Mouse (Mus musculus) adrenal gland, postnatal 36 days (tissue): Measurements from ENCODE around the gene Fggy. TPM values are rescaled to one million over a fixed set of nuclear protein-coding genes. Genes with fewer than 3 reads are reported as not detected.
A peak's percentile ranks its signal among the peaks of the same experiment; 100 is the strongest.

Source experiments
- DNase-seq, 2 experiments: peaks; one replicate each; pipeline ENCODE4 v3.0.0; 2021; ENCODE audit warnings: mixed read lengths in 1 of 2
- total RNA-seq, 2 experiments: library from RNA; stranded (reverse); gene quantifications; 2 replicates each; pipeline ENCODE4 v1.2.3; 2021

Fggy gene
- total RNA-seq, 2 experiments from 2014 or later: 39.7 to 68.0 TPM

- DNase-seq: no peak
Measured at GRCm38 (mm10) chr4:95664327-95664726, 107.0 kb downstream of the Fggy start.

GRCm38 (mm10) chr4:95666284-95666889 is 109.1 kb downstream of the Fggy start:
- no peak for DNase-seq

GRCm38 (mm10) chr4:95666896-95667295 is 109.6 kb downstream of the Fggy start:
- no peak for DNase-seq

DNA sequence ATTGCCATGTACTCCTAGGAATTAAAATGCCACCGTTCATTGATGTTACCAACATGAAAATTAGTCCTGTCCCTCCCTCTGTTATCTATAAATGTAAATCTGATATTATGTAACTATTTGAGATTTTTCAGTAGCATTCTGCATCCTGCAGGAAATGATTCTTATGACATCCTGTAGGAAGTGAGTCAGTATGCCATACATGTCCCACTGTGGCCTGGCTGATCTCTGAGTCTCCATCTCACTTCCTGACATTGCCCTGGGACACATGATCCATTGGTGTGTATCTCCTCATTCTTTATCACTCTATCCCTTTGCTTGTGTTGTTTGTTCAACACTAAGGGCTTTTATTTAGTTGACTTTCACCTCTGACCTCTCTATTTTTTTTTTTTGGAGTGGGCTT is 110.3 kb downstream of the Fggy start:
- DNase-seq: no peak

DNA sequence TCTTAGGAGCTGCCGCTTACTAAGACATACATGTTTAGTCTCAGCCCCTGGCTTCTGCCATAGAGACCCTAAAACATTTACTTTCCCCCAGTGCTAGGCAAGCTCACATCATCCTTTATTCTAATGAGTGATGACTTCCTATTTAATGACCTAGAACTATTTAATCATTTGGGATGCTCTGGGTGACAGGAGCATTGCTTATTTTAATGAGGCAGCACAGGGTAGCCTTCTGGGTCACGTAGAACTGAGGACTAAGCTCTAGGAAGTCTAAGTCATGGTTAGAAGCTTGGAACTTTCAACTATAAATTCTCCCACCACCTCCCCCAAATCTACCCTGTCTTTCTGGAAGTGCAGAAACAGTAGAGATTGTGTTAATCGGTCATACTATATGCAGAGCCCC is 111.2 kb downstream of the Fggy start:
- DNase-seq: no peak

DNA sequence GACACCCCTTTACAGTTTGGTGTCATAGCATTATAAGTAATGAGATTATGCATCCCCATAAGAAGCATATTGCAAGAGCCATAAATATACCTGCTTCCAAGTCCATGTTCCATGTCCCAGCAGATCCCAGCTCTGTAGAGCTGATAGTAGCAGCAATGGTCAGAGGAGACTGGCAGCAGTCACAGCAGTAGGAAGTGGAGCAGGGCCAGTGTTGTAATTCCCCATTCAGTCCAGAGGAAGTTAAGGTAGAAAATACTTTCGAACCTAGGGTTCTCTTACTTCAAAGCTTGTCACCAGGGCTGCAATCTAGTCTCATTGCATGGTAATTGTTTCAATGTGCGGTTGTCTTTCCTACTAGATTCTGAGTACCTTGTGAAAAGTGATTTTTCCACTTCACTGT is 112.0 kb downstream of the Fggy start:
- DNase-seq: no peak

GRCm38 (mm10) chr4:95670559-95670958 is 113.3 kb downstream of the Fggy start:
- no peak for DNase-seq

GRCm38 (mm10) chr4:95672039-95672438 is 114.7 kb downstream of the Fggy start:
- no peak for DNase-seq

GRCm38 (mm10) chr4:95676390-95676789 is 119.1 kb downstream of the Fggy start:
- DNase-seq: no peak

DNA sequence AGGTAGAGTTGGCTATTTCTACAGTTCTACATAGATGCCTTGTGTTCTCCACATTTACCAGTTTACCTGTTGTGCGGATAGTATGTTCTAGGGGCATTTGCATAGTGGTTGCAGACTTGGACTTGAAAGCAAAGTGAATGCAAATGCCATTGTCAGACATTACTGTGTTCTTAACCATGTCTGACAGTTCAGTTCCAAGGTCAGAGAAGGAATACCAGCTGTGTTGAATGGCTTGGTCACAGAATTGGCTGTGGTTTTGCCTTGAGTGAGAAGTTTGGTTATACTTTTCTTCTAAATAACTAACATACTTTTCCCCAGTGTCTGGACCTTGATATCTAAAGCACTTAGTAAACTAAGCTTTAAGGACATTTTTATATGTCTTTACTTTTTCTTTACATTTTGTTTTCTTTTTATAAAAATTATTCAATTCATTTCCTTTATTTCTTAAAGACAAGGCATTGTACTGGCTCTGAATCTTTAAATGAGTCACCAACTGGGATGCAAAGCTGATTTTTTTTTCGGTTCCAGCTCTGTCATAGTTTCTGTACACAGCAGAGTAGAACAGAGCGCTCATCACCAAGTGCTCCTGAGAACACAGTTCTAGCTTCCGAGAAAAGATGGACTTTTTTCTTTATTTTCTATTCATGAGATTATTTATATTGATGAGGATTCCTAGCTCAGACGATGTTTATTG is 123.6 kb downstream of the Fggy start:
- DNase-seq: no peak

- DNase-seq: no peak
Measured at GRCm38 (mm10) chr4:95684522-95685080, 127.3 kb downstream of the Fggy start.

DNA sequence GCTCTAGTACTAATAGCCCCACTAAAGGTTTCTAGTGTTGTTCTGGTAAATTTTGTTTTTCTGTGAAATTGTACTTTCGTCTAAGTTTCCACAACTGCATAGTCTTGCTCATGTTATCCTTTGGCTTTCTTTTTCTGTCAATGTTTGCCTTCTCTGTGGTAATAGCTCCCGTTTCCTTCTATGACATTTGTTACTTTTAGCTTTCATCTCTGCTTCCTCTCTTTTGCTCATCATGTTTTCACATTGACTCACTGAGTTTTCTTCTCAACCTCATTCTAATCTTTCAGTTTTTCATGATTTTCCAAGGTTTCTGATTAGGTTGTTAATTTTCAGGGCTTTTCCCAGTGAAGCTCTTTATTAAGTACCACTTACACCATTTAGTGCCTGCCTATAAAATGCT is 129.5 kb downstream of the Fggy start:
- no peak for DNase-seq

DNA sequence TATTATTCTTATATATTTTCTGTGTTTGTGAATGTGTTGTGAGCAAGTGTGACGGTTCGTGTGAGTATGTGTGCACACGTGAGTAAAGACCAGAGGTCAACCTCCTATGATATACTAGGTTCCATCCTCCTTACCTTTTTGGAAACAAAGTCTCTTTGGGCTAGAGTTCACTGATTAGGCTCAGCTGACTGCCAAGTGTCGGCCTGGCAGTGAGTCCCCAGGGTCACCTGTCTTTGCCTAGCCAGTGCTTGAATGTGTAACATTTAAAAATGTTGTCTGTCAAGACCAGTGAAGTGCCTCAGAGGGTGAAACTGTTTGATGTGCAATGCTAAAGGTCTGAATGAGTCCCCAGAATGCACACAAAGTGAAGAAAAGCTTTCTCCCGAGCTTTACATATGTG is 130.0 kb downstream of the Fggy start:
- peak; percentile 15 to 25 for DNase-seq

- no peak for DNase-seq
Measured at GRCm38 (mm10) chr4:95688159-95688558, 130.9 kb downstream of the Fggy start.

DNA sequence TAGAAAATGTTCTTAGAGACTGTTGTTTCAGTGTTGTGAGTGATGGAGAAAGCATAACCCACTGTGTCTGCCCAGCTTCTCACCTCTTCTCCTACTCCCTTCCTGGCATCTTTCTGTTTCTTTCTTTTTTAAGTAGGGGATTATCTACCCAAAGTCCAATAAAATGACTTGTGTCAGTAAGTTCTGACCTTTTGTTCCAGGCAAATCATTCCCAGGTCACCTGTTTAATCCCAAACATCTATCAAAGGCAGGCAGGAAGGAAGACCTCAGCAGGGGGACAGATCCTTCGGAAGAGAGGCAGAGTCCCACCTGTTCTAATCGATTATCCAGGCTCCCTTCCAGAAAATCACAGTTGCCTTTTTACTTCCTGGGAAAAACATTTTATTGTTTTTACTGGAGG is 143.1 kb downstream of the Fggy start:
- no peak for DNase-seq

GRCm38 (mm10) chr4:95707941-95708897 is 150.9 kb downstream of the Fggy start:
- peak; percentile 53 to 67 for DNase-seq

GRCm38 (mm10) chr4:95709750-95710149 is 152.4 kb downstream of the Fggy start:
- DNase-seq: no peak

- DNase-seq: no peak
Measured at GRCm38 (mm10) chr4:95712802-95713201, 155.5 kb downstream of the Fggy start.

- DNase-seq: no peak
Measured at GRCm38 (mm10) chr4:95713271-95713670, 156.0 kb downstream of the Fggy start.

- DNase-seq: no peak
Measured at GRCm38 (mm10) chr4:95716137-95716536, 158.8 kb downstream of the Fggy start.

- no peak for DNase-seq
Measured at GRCm38 (mm10) chr4:95723615-95724014, 166.3 kb downstream of the Fggy start.

DNA sequence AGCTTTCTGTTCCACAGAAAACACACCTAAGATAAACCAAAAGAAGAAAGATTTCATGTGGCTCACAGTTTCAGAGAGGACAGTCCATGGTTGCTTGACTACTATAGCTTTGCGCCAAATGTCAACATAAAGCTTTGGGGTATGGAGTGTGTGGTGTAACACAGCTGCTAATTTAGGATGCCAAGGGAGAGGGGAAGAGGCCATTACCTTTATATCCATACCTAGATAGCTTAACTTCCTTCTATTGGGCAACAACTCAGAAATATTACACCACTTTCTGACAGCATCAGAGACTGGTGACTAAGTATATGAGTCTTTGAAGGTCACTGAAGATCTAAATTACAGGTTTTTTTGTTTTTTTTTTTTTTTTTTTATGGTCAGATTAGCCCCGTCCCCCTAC is 169.1 kb downstream of the Fggy start:
- no peak for DNase-seq
